In the genomic region with DNA sequence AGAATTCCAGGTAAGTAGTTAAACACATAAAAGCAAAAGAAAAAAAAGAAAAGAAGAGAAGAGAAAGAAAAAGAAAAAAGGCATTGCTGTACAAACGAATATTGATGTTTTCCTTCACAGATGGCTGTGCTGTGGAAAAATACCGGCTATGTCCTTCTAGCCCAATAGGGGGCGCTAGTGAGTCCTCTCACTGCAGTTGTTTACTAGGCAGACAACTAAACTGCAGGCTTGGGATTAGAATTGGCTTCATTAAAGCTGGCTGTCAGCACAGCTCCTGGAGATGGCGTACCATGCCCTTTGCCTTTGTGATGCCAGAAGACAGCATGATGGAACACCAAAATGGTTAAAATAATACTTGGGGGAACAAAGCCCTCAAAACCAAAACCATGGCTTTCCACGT, we compare ENCODE assay signal across 10 mouse cellular contexts. TPM values are rescaled to one million over a fixed set of nuclear protein-coding genes. Genes with fewer than 3 reads are reported as not detected.
DNase-seq lines count a peak whose midpoint lies in the region; ATAC-seq and TF ChIP-seq lines count a peak whose summit lies in the region.
"Had no signal": no experiment of that assay in that cellular context is flagged by ENCODE, and none has a peak within 500 bp of the region (broad histone marks: within the 10 kb centered on the region; RNA-seq: fewer than 3 reads in every experiment).

No protein-coding gene starts in this region.

- H3K4me1 ChIP-seq in kidney, embryonic 16.5 days (ENCODE audit: insufficient read depth, low read length) = peaks cover 12% of the 10 kb centered on the region
- H3K4me1 ChIP-seq in E14TG2a.4 (replicated peaks; ENCODE audit: low read depth, low read length) = peaks cover 16% of the 10 kb centered on the region
- peaks cover 23% of the 10 kb centered on the region for H3K4me1 ChIP-seq in limb, embryonic 10.5 days

- no peak overlapping the region for H3K4me3 ChIP-seq in kidney, embryonic 16.5 days (ENCODE audit: low read length)
- H3K4me3 ChIP-seq in E14TG2a.4 (replicated peaks; ENCODE audit: low read length) = no peak overlapping the region
- H3K4me3 ChIP-seq in limb, embryonic 10.5 days = no peak overlapping the region
- H3K4me3 ChIP-seq: limb, embryonic 13.5 days; stomach, embryonic 15.5 days had no signal

- peaks cover 34% of the 10 kb centered on the region for H3K27me3 ChIP-seq in kidney, embryonic 16.5 days (ENCODE audit: insufficient read depth, low read length)
- H3K27me3 ChIP-seq in E14TG2a.4 (ENCODE audit: insufficient read depth, low read length) = peaks cover 50% of the 10 kb centered on the region
- H3K27me3 ChIP-seq in limb, embryonic 10.5 days (ENCODE audit: low read depth, poor library complexity, severe bottlenecking) = peaks cover 49% of the 10 kb centered on the region

- H3K9ac ChIP-seq in kidney, embryonic 16.5 days (replicated peaks; ENCODE audit: low read length) = no peak overlapping the region
- H3K9ac ChIP-seq: limb, embryonic 13.5 days; stomach, embryonic 15.5 days had no signal

- ATAC-seq in kidney, embryonic 16.5 days (ENCODE audit: low FRiP score, low TSS enrichment) = no peak

- no peak overlapping the region for H3K27ac ChIP-seq in kidney, embryonic 16.5 days (ENCODE audit: low read length)
- no peak overlapping the region for H3K27ac ChIP-seq in limb, embryonic 10.5 days
- H3K27ac ChIP-seq: limb, embryonic 13.5 days; stomach, embryonic 15.5 days had no signal

- H3K4me2 ChIP-seq in kidney, embryonic 16.5 days (replicated peaks; ENCODE audit: low read depth, low read length) = no peak overlapping the region
- H3K4me2 ChIP-seq: limb, embryonic 13.5 days; stomach, embryonic 15.5 days had no signal

- peaks cover 3% of the 10 kb centered on the region; the same call in 1 of the 2 replicates for H3K36me3 ChIP-seq in kidney, embryonic 16.5 days (ENCODE audit: insufficient read depth, low read length)
- no peaks in the 10 kb centered on the region for H3K36me3 ChIP-seq in E14TG2a.4 (ENCODE audit: insufficient read depth, low read length)
- H3K36me3 ChIP-seq in limb, embryonic 10.5 days = 0 out of 2 replicates have a peak, but pooled peaks cover 6% of the 10 kb centered on the region
- H3K36me3 ChIP-seq: stomach, embryonic 15.5 days had no signal

- WGBS in kidney, embryonic 16.5 days = 42% methylated on average over 5 of the region's 5 CpGs
- WGBS in limb, embryonic 10.5 days = 40% methylated on average over 5 of the region's 5 CpGs

- peaks cover 6% of the 10 kb centered on the region for H3K9me3 ChIP-seq in kidney, embryonic 16.5 days (ENCODE audit: low read length)
- H3K9me3 ChIP-seq in E14TG2a.4 (ENCODE audit: low read length) = no peaks in the 10 kb centered on the region
- no peaks in the 10 kb centered on the region for H3K9me3 ChIP-seq in limb, embryonic 10.5 days (replicated peaks)
- H3K9me3 ChIP-seq: stomach, embryonic 15.5 days had no signal

- DNase-seq in kidney, adult 9 months = peak; percentile 29
- peak; percentile 71 for DNase-seq in R1 (ENCODE audit: low read depth, low spot score)
- peak; percentile 62 for DNase-seq in limb, embryonic 10.5 days (ENCODE audit: low spot score)
- peak; percentile 70 for DNase-seq in thymus, postnatal 0 days (ENCODE audit: low spot score)
- DNase-seq in left cerebral cortex, adult 11 months (ENCODE audit: low spot score) = no peak
- DNase-seq in frontal cortex, postnatal 25 days (ENCODE audit: low spot score in 2 of 2) = no peak

- TF ChIP-seq CTCF in E14TG2a.4 (conservative IDR thresholded peaks at IDR 0.05; ENCODE audit: low read length) = peak; percentile 96

RNA-seq across cellular contexts. Expression of a gene that starts 5.3 kb away (rescaled TPM):
- not detected in 2 replicates for polyA plus RNA-seq in kidney, embryonic 16.5 days (2015; fragmentation: Nextera tagmentation; extraction: Ambion mirVana)
- polyA plus RNA-seq in limb, embryonic 10.5 days (2016; fragmentation: Nextera tagmentation; extraction: Ambion mirVana) = not detected in 2 replicates
- polyA plus RNA-seq in thymus, postnatal 0 days (2015; fragmentation: Nextera tagmentation; extraction: Ambion mirVana) = 0.30 TPM in 1 of 2 replicates, not detected in the other
- polyA plus RNA-seq: limb, embryonic 13.5 days; stomach, embryonic 15.5 days had no signal

Comparison
In these comparisons a context has a peak if more than half of its experiments do, and no peak if none do; other contexts are left out.
1. DNase-seq: peak in kidney, adult 9 months (single experiment), R1 (single experiment), limb, embryonic 10.5 days (single experiment) and thymus, postnatal 0 days (single experiment); none in left cerebral cortex, adult 11 months (single experiment) and frontal cortex, postnatal 25 days (0 of 2).